Mouse (Mus musculus) MEL (cell line): ENCODE results near the gene Fars2. TPM values are rescaled to one million over a fixed set of nuclear protein-coding genes. Genes with fewer than 3 reads are reported as not detected.

Experiments
- DNase-seq: peaks from one replicate; pipeline ENCODE4 v3.0.0; 2011; ENCODE audit warnings: low read depth, low spot score
- H3K27ac ChIP-seq: 2 replicates; pipeline ENCODE4 v1.5.1; 2012; ENCODE audit warnings: low read depth, mild to moderate bottlenecking, control low read depth, low read length, moderate library complexity; ENCODE audit not compliant: control insufficient read depth
- H3K27me3 ChIP-seq, 2 experiments: fragments of 150-350 bp in 1 of 2; sonication (generic) in 1 of 2; 2 replicates each; pipeline ENCODE4 v1.6.1; 2012; ENCODE audit warnings: low read length in 2 of 2, mild to moderate bottlenecking in 2 of 2, improper control_type of control experiment in 1 of 2, moderate library complexity in 1 of 2; ENCODE audit not compliant: insufficient read depth in 2 of 2, control insufficient read depth in 1 of 2
- H3K36me3 ChIP-seq, 2 experiments: 2 replicates each; pipeline ENCODE4 v1.6.1; 2012 to 2014; ENCODE audit warnings: low read length in 2 of 2, improper control_type of control experiment in 1 of 2, inconsistent platforms in 1 of 2, mild to moderate bottlenecking in 1 of 2; ENCODE audit not compliant: insufficient read depth in 2 of 2, control insufficient read depth in 1 of 2
- H3K4me1 ChIP-seq, 2 experiments: fragments of 150-350 bp in 1 of 2; sonication (generic) in 1 of 2; 2 replicates each; pipeline ENCODE4 v1.6.1; 2012; ENCODE audit warnings: low read length in 2 of 2, improper control_type of control experiment in 1 of 2, mild to moderate bottlenecking in 1 of 2; ENCODE audit not compliant: insufficient read depth in 2 of 2, control insufficient read depth in 1 of 2
- H3K4me3 ChIP-seq, 2 experiments: fragments of 150-350 bp in 1 of 2; sonication (generic) in 1 of 2; 2 replicates each; pipeline ENCODE4 v1.5.1; 2012; ENCODE audit warnings: low read depth in 2 of 2, low read length in 2 of 2, mild to moderate bottlenecking in 2 of 2, moderate library complexity in 2 of 2, control low read depth in 1 of 2, improper control_type of control experiment in 1 of 2; ENCODE audit not compliant: control insufficient read depth in 1 of 2, insufficient read depth in 1 of 2
- H3K79me2 ChIP-seq: 2 replicates; pipeline ENCODE4 v1.6.1; 2012; ENCODE audit warnings: mild to moderate bottlenecking, low read length, moderate library complexity; ENCODE audit not compliant: control insufficient read depth, poor library complexity, insufficient read depth
- H3K9ac ChIP-seq: 2 replicates; pipeline ENCODE4 v1.6.1; 2012; ENCODE audit warnings: low read depth, mild to moderate bottlenecking, control low read depth, low read length, moderate library complexity; ENCODE audit not compliant: control insufficient read depth, poor library complexity, severe bottlenecking
- H3K9me3 ChIP-seq: fragments of 150-350 bp; sonication (generic); replicated peaks from 2 replicates; pipeline ENCODE4 v1.6.1; 2012; ENCODE audit warnings: mild to moderate bottlenecking, low read length, improper control_type of control experiment, moderate library complexity; ENCODE audit not compliant: insufficient read depth
- CHD2 ChIP-seq: IDR thresholded peaks from 2 replicates; pipeline ENCODE4 v1.6.1; 2011; ENCODE audit warnings: low read length, improper control_type of control experiment
- E2F4 ChIP-seq: IDR thresholded peaks from 2 replicates; pipeline ENCODE4 v1.6.1; 2011; ENCODE audit warnings: low read depth, low read length, improper control_type of control experiment, borderline replicate concordance
- ELF1 ChIP-seq: IDR thresholded peaks from 2 replicates; pipeline ENCODE4 v1.6.1; 2014; ENCODE audit warnings: low read depth, mild to moderate bottlenecking, inconsistent platforms, low read length, improper control_type of control experiment, moderate library complexity
- ETS1 ChIP-seq: IDR thresholded peaks from 2 replicates; pipeline ENCODE4 v1.6.1; 2012; ENCODE audit warnings: low read depth, mild to moderate bottlenecking, inconsistent platforms, low read length, improper control_type of control experiment, moderate library complexity
- GATA1 ChIP-seq: IDR thresholded peaks from 2 replicates; pipeline ENCODE4 v1.6.1; 2011; ENCODE audit warnings: low read depth, low read length, improper control_type of control experiment
- HCFC1 ChIP-seq: IDR thresholded peaks from 2 replicates; pipeline ENCODE4 v1.6.1; 2012; ENCODE audit warnings: low read depth, mild to moderate bottlenecking, inconsistent platforms, low read length, improper control_type of control experiment, moderate library complexity
- JUND ChIP-seq: IDR thresholded peaks from 2 replicates; pipeline ENCODE4 v1.6.1; 2011; ENCODE audit warnings: low read depth, mild to moderate bottlenecking, improper control_type of control experiment, low read length
- KAT2A ChIP-seq: conservative IDR thresholded peaks from 2 replicates; pipeline ENCODE4 v1.6.1; 2012; ENCODE audit warnings: low read depth, low read length, improper control_type of control experiment, inconsistent platforms
- MAFK ChIP-seq: IDR thresholded peaks from 2 replicates; pipeline ENCODE4 v1.6.1; 2011; ENCODE audit warnings: low read depth, mild to moderate bottlenecking, low read length, improper control_type of control experiment, borderline replicate concordance
- MAZ ChIP-seq: IDR thresholded peaks from 2 replicates; pipeline ENCODE4 v1.6.1; 2012; ENCODE audit warnings: low read depth, mild to moderate bottlenecking, inconsistent platforms, low read length, improper control_type of control experiment
- MYB ChIP-seq: IDR thresholded peaks from 2 replicates; pipeline ENCODE4 v1.6.1; 2011; ENCODE audit warnings: mild to moderate bottlenecking, low read depth, low read length, improper control_type of control experiment
- MYC ChIP-seq: IDR thresholded peaks from 2 replicates; pipeline ENCODE4 v1.6.1; 2011; ENCODE audit warnings: low read depth, mild to moderate bottlenecking, low read length, improper control_type of control experiment, moderate library complexity
- NRF1 ChIP-seq: IDR thresholded peaks from 2 replicates; pipeline ENCODE4 v1.6.1; 2014; ENCODE audit warnings: low read depth, mild to moderate bottlenecking, inconsistent platforms, low read length, improper control_type of control experiment, moderate library complexity; ENCODE audit not compliant: poor library complexity, insufficient read depth, severe bottlenecking
- POLR2A ChIP-seq, 2 experiments: IDR thresholded peaks; 2 replicates each; pipeline ENCODE4 v1.6.1; 2011 to 2012; ENCODE audit warnings: low read length in 2 of 2, mild to moderate bottlenecking in 2 of 2, control low read depth in 1 of 2, improper control_type of control experiment in 1 of 2, low read depth in 1 of 2, moderate library complexity in 1 of 2; ENCODE audit not compliant: control insufficient read depth in 1 of 2, insufficient read depth in 1 of 2, poor library complexity in 1 of 2
- POLR2AphosphoS2 ChIP-seq: IDR thresholded peaks from 2 replicates; pipeline ENCODE4 v1.6.1; 2011; ENCODE audit warnings: low read length, improper control_type of control experiment
- POLR2AphosphoS5 ChIP-seq: IDR thresholded peaks from 2 replicates; pipeline ENCODE4 v1.6.1; 2012; ENCODE audit warnings: low read depth, borderline replicate concordance, mild to moderate bottlenecking, inconsistent platforms, low read length, moderate library complexity, mixed read lengths
- SIN3A ChIP-seq: IDR thresholded peaks from 2 replicates; pipeline ENCODE4 v1.6.1; 2012; ENCODE audit warnings: low read length, improper control_type of control experiment, inconsistent platforms
- SMC3 ChIP-seq: IDR thresholded peaks from 2 replicates; pipeline ENCODE4 v1.6.1; 2011; ENCODE audit warnings: low read depth, low read length, improper control_type of control experiment
- TBP ChIP-seq: IDR thresholded peaks from 2 replicates; pipeline ENCODE4 v1.8.0; 2011; ENCODE audit warnings: low read depth, low read length, improper control_type of control experiment
- USF1 ChIP-seq: IDR thresholded peaks from 2 replicates; pipeline ENCODE4 v1.6.1; 2014; ENCODE audit warnings: low read depth, mild to moderate bottlenecking, inconsistent platforms, low read length, improper control_type of control experiment, moderate library complexity
- USF2 ChIP-seq, 2 experiments: IDR thresholded peaks; 2 replicates each; pipeline ENCODE4 v1.6.1; 2011 to 2012; ENCODE audit warnings: improper control_type of control experiment in 2 of 2, low read length in 2 of 2, borderline replicate concordance in 1 of 2, inconsistent platforms in 1 of 2, low read depth in 1 of 2, mild to moderate bottlenecking in 1 of 2; ENCODE audit not compliant: insufficient read depth in 1 of 2
- ZC3H11A ChIP-seq: IDR thresholded peaks from 2 replicates; pipeline ENCODE4 v1.6.1; 2012; ENCODE audit warnings: low read depth, mild to moderate bottlenecking, inconsistent platforms, low read length, improper control_type of control experiment
- ZKSCAN1 ChIP-seq: IDR thresholded peaks from 2 replicates; pipeline ENCODE4 v1.6.1; 2012; ENCODE audit warnings: low read depth, mild to moderate bottlenecking, inconsistent platforms, low read length, improper control_type of control experiment, moderate library complexity
- ZNF384 ChIP-seq: IDR thresholded peaks from 2 replicates; pipeline ENCODE4 v1.6.1; 2012; ENCODE audit warnings: low read depth, mild to moderate bottlenecking, inconsistent platforms, low read length, improper control_type of control experiment
- polyA plus RNA-seq, 2 experiments: library from polyadenylated mRNA; stranded (reverse) in 1 of 2; unstranded in 1 of 2; fragments of >175 nt in 1 of 2; fragments of >200 nt in 1 of 2; gene quantifications; 2 replicates each; pipeline versions ENCODE4 v1.2.1 to v1.2.4; 2012; ENCODE audit warnings: low replicate concordance in 2 of 2, low read depth in 1 of 2; ENCODE audit not compliant: insufficient read length in 2 of 2, insufficient read depth in 1 of 2, missing spikeins in 1 of 2
- total RNA-seq: library from RNA; depleted of rRNA; stranded (reverse); fragments of 300-350 nt; gene quantifications from 2 replicates; pipeline ENCODE4 v1.2.3, GENCODE M21; 2012

Gene Fars2
- total and polyA plus RNA-seq, 3 experiments, result 32.6 to 39.2 TPM; not detected in 1

DNA sequence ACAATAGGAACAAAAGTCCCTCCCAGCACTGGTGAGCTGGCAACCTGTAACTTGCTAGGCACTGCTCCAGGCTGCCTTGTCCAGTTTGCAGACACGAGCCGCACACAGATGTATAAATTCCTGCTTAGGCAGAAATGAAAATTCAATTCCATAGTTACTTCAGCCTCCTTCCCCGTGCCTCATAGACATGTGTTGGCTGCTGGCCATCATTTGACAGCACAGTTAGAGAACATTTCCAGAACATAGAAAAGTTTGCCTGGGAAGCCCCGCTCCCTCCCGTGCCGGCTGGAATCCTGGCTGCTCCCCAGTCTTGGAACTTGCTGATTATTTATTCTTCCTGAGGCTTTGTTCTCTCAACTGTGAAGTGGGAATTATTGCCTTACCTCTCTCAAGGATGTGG, 178.6 kb downstream of the Fars2 start:
- H3K9ac ChIP-seq, result no peak overlapping the region
- no peak for TF ChIP-seq POLR2AphosphoS5
- TF ChIP-seq ELF1, result no peak
- no peak for TF ChIP-seq SMC3
- no peak for TF ChIP-seq TBP
- no peak for TF ChIP-seq HCFC1
- no peak for TF ChIP-seq USF1
- TF ChIP-seq MAFK, result no peak
- TF ChIP-seq E2F4, result no peak
- no peak for TF ChIP-seq MYC
- no peak for TF ChIP-seq ZKSCAN1
- no peak for TF ChIP-seq SIN3A
- TF ChIP-seq NRF1, result no peak
- no peak for TF ChIP-seq CHD2
- TF ChIP-seq ZNF384, result no peak
- TF ChIP-seq JUND, result no peak
- DNase-seq, result peak; percentile 12
- peaks cover 8 to 12% of the 10 kb centered on the region in 2 experiments for H3K4me1 ChIP-seq
- no peak overlapping the region for H3K27ac ChIP-seq
- no peaks in the 10 kb centered on the region for H3K79me2 ChIP-seq
- peaks cover 0 to 15% of the 10 kb centered on the region in 2 experiments; a peak in 2 of 4 replicates for H3K36me3 ChIP-seq
- no peaks in the 10 kb centered on the region for H3K27me3 ChIP-seq
- H3K4me3 ChIP-seq, result no peak overlapping the region
- no peaks in the 10 kb centered on the region for H3K9me3 ChIP-seq

GRCm38 (mm10) chr13:36296574-36296973, 179.4 kb downstream of the Fars2 start:
- no peaks in the 10 kb centered on the region for H3K9me3 ChIP-seq
- H3K4me1 ChIP-seq, result peaks cover 8 to 12% of the 10 kb centered on the region in 2 experiments
- H3K4me3 ChIP-seq, result no peak overlapping the region
- H3K27ac ChIP-seq, result no peak overlapping the region
- no peaks in the 10 kb centered on the region for H3K27me3 ChIP-seq
- no peaks in the 10 kb centered on the region for H3K79me2 ChIP-seq
- DNase-seq, result peak; percentile 29
- H3K36me3 ChIP-seq, result peaks cover 0 to 15% of the 10 kb centered on the region in 2 experiments; a peak in 2 of 4 replicates
- no peak overlapping the region for H3K9ac ChIP-seq
- TF ChIP-seq USF1 (no peak), ZC3H11A (no peak), E2F4 (no peak), POLR2A (IDR thresholded peaks at IDR 0.05; ENCODE audit: control insufficient read depth in 1 of 2, insufficient read depth in 1 of 2, low read depth in 1 of 2, low read length in 2 of 2, poor library complexity in 1 of 2) (no peak), MAFK (no peak), SMC3 (no peak), MYB (no peak), MYC (no peak), USF2 (IDR thresholded peaks at IDR 0.05; ENCODE audit: borderline replicate concordance in 1 of 2, insufficient read depth in 1 of 2, low read depth in 1 of 2, low read length in 2 of 2) (no peak), SIN3A (no peak), ETS1 (no peak), HCFC1 (no peak), GATA1 (no peak), KAT2A (no peak), MAZ (no peak), POLR2AphosphoS2 (no peak)
